13 mouse cellular contexts compared by ENCODE assay signal in genomic region chrX:160992703-160993102, GRCm38 (mm10). TPM values are rescaled to one million over a fixed set of nuclear protein-coding genes. Genes with fewer than 3 reads are reported as not detected.
A peak's percentile ranks its signal among the peaks of the same experiment; 100 is the strongest.
DNase-seq lines count a peak whose midpoint lies in the region; ATAC-seq lines count a peak whose summit lies in the region.
"Had no signal": no experiment of that assay in that cellular context is flagged by ENCODE, and none has a peak within 500 bp of the region (broad histone marks: within the 10 kb centered on the region; RNA-seq: fewer than 3 reads in every experiment).

No protein-coding gene starts in this region.

- peak overlapping the region; percentile 42; the same call in 1 of the 2 replicates for H3K4me2 ChIP-seq in heart, embryonic 16.5 days (ENCODE audit: low read depth, low read length)
- H3K4me2 ChIP-seq in forebrain, embryonic 16.5 days (ENCODE audit: low read length): peak overlapping the region; percentile 48
- peak overlapping the region; percentile 51 for H3K4me2 ChIP-seq in midbrain, embryonic 15.5 days

- no peak for DNase-seq in heart, postnatal 36 days
- no peak for DNase-seq in embryonic facial prominence, embryonic 10.5 days (ENCODE audit: low spot score)
- no peak for DNase-seq in kidney, adult 11 months
- DNase-seq in ovary, adult 18-20 months (ENCODE audit: low spot score): no peak
- DNase-seq in embryo, embryonic 9.5 days (ENCODE audit: extremely low spot score): no peak
- DNase-seq: embryo, embryonic 11 days; heart, adult 2 months; layer of hippocampus, postnatal 36 days; liver; thymus, postnatal 14 days had no signal

- H3K27ac ChIP-seq in heart, embryonic 16.5 days (ENCODE audit: low read length): no peak overlapping the region
- H3K27ac ChIP-seq in embryonic facial prominence, embryonic 10.5 days (replicated peaks): no peak overlapping the region
- H3K27ac ChIP-seq in forebrain, embryonic 16.5 days (ENCODE audit: low read length): no peak overlapping the region
- no peak overlapping the region for H3K27ac ChIP-seq in midbrain, embryonic 15.5 days
- H3K27ac ChIP-seq: heart, adult 2 months had no signal

- no peaks in the 10 kb centered on the region for H3K9me3 ChIP-seq in heart, embryonic 16.5 days (replicated peaks; ENCODE audit: control insufficient read depth, low read length)
- H3K9me3 ChIP-seq in embryonic facial prominence, embryonic 10.5 days: no peaks in the 10 kb centered on the region
- no peaks in the 10 kb centered on the region for H3K9me3 ChIP-seq in forebrain, embryonic 16.5 days (ENCODE audit: control insufficient read depth, low read length)
- H3K9me3 ChIP-seq in midbrain, embryonic 15.5 days: no peaks in the 10 kb centered on the region

- 0 out of 2 replicates have a peak, but pooled peaks cover 2% of the 10 kb centered on the region for H3K4me1 ChIP-seq in heart, embryonic 16.5 days (ENCODE audit: control insufficient read depth, insufficient read depth, low read length)
- H3K4me1 ChIP-seq in embryonic facial prominence, embryonic 10.5 days: peaks cover 5% of the 10 kb centered on the region; the same call in 1 of the 2 replicates
- no peaks in the 10 kb centered on the region for H3K4me1 ChIP-seq in forebrain, embryonic 16.5 days (replicated peaks; ENCODE audit: control insufficient read depth, insufficient read depth, low read length)
- H3K4me1 ChIP-seq in midbrain, embryonic 15.5 days: 0 out of 2 replicates have a peak, but pooled peaks cover 3% of the 10 kb centered on the region

- no peak overlapping the region for H3K9ac ChIP-seq in heart, embryonic 16.5 days (ENCODE audit: low read length)
- H3K9ac ChIP-seq in forebrain, embryonic 16.5 days (replicated peaks; ENCODE audit: low read depth, low read length): peak overlapping the region; percentile 13; the same call in 1 of the 2 replicates
- H3K9ac ChIP-seq in midbrain, embryonic 15.5 days: no peak overlapping the region

- peak overlapping the region; percentile 1 for H3K4me3 ChIP-seq in heart, embryonic 16.5 days (ENCODE audit: low read length)
- peak overlapping the region; percentile 68; the same call in 1 of the 2 replicates for H3K4me3 ChIP-seq in embryonic facial prominence, embryonic 10.5 days
- H3K4me3 ChIP-seq in forebrain, embryonic 16.5 days (replicated peaks; ENCODE audit: low read length): peak overlapping the region; percentile 33
- peak overlapping the region; percentile 62 for H3K4me3 ChIP-seq in midbrain, embryonic 15.5 days
- H3K4me3 ChIP-seq: heart, adult 2 months had no signal

- intact Hi-C loops in heart, postnatal 36 days (cut with DNase I): loop anchor here (10.0 kb wide), 1 partner anchor 488 kb away; the partner anchor contains the start of gene Phka2

- ATAC-seq in heart, embryonic 16.5 days (replicated peaks; ENCODE audit: extremely low read depth, insufficient read depth, low FRiP score): no peak
- no peak for ATAC-seq in forebrain, embryonic 16.5 days
- ATAC-seq in midbrain, embryonic 15.5 days (replicated peaks): no peak

- no peaks in the 10 kb centered on the region for H3K27me3 ChIP-seq in heart, embryonic 16.5 days (ENCODE audit: control insufficient read depth, insufficient read depth, low read length)
- H3K27me3 ChIP-seq in embryonic facial prominence, embryonic 10.5 days (replicated peaks; ENCODE audit: low read depth, poor library complexity, severe bottlenecking): peaks cover 60% of the 10 kb centered on the region
- no peaks in the 10 kb centered on the region for H3K27me3 ChIP-seq in forebrain, embryonic 16.5 days (replicated peaks; ENCODE audit: control insufficient read depth, insufficient read depth, low read length)
- no peaks in the 10 kb centered on the region for H3K27me3 ChIP-seq in midbrain, embryonic 15.5 days (replicated peaks)

- WGBS in heart, embryonic 16.5 days: 32% methylated on average over 2 of the region's 2 CpGs
- WGBS in embryonic facial prominence, embryonic 10.5 days: 28% methylated on average over 2 of the region's 2 CpGs
- WGBS in forebrain, embryonic 16.5 days: 17% methylated on average over 2 of the region's 2 CpGs
- 33% methylated on average over 2 of the region's 2 CpGs for WGBS in midbrain, embryonic 15.5 days

- H3K36me3 ChIP-seq in heart, embryonic 16.5 days (ENCODE audit: control insufficient read depth, insufficient read depth): no peaks in the 10 kb centered on the region
- no peaks in the 10 kb centered on the region for H3K36me3 ChIP-seq in embryonic facial prominence, embryonic 10.5 days (replicated peaks)
- H3K36me3 ChIP-seq in forebrain, embryonic 16.5 days (ENCODE audit: control insufficient read depth, insufficient read depth): no peaks in the 10 kb centered on the region
- H3K36me3 ChIP-seq in midbrain, embryonic 15.5 days (replicated peaks): no peaks in the 10 kb centered on the region

RNA-seq across cellular contexts. Expression of gene Cdkl5, which starts 1.8 kb away (rescaled TPM):
- 1.9 and 2.2 TPM in 2 replicates for polyA plus RNA-seq in heart, embryonic 16.5 days (2015; fragmentation: Nextera tagmentation; extraction: Ambion mirVana)
- total RNA-seq in heart, postnatal 36 days (2021): 1 to 10 TPM; 5.0 to 5.9 TPM
- 1.7 and 1.9 TPM in 2 replicates for polyA plus RNA-seq in embryonic facial prominence, embryonic 10.5 days (2016; fragmentation: Nextera tagmentation; extraction: Ambion mirVana)
- polyA plus RNA-seq in forebrain, embryonic 16.5 days (2015; fragmentation: Nextera tagmentation; extraction: Ambion mirVana): 7.4 and 8.6 TPM in 2 replicates
- polyA plus RNA-seq in midbrain, embryonic 15.5 days (2015; fragmentation: Nextera tagmentation; extraction: Ambion mirVana): 4.2 TPM in 2 replicates

Comparison
In these comparisons a context has a peak if more than half of its experiments do, and no peak if none do; other contexts are left out.
1. H3K4me3 ChIP-seq: peak in every context shown above with its lines; median percentile 68 in embryonic facial prominence, embryonic 10.5 days; 62 in midbrain, embryonic 15.5 days; 33 in forebrain, embryonic 16.5 days; 1 in heart, embryonic 16.5 days.